Mouse (Mus musculus) embryonic fibroblast, embryonic 13.5 days (primary cell): ENCODE measurements around the gene Efemp1. TPM values are rescaled to one million over a fixed set of nuclear protein-coding genes. Genes with fewer than 3 reads are reported as not detected.

Source experiments
- H3K27ac ChIP-seq: 2 replicates; pipeline ENCODE4 v1.5.1; 2012; ENCODE audit warnings: low read length, control low read depth, inconsistent platforms; ENCODE audit not compliant: insufficient read depth
- H3K4me1 ChIP-seq: 2 replicates; pipeline ENCODE4 v1.6.1; 2011; ENCODE audit warnings: low read length; ENCODE audit not compliant: control insufficient read depth, insufficient read depth
- H3K4me3 ChIP-seq: 2 replicates; pipeline ENCODE4 v1.5.1; 2011; ENCODE audit warnings: mild to moderate bottlenecking, control low read depth, low read length; ENCODE audit not compliant: insufficient read depth
- CTCF ChIP-seq: IDR thresholded peaks from 2 replicates; pipeline ENCODE4 v1.5.1; 2011; ENCODE audit warnings: mild to moderate bottlenecking, control low read depth, low read length, moderate library complexity, borderline replicate concordance; ENCODE audit not compliant: insufficient read depth
- POLR2A ChIP-seq: IDR thresholded peaks from 2 replicates; pipeline ENCODE4 v1.6.1; 2011; ENCODE audit warnings: low read depth, mild to moderate bottlenecking, control low read depth, low read length, moderate library complexity
- polyA plus RNA-seq: library from polyadenylated mRNA; stranded (reverse); fragments of >200 nt; gene quantifications from 2 replicates; pipeline ENCODE4 v1.2.4, GENCODE M21; 2011; ENCODE audit warnings: low read depth; ENCODE audit not compliant: missing spikeins, insufficient read length

Efemp1 gene
- polyA plus RNA-seq: 79.5 and 103 TPM in 2 replicates

GRCm38 (mm10) chr11:28853102-28853800 is at the start of gene Efemp1:
Gene Efemp1 (plus strand): TSS chr11:28853204.
- TF ChIP-seq POLR2A (peak; percentile 61), CTCF (no peak)
- Histone ChIP-seq H3K4me1 (peaks cover 18% of the 10 kb centered on the region), H3K4me3 (peak within 1 kb of the TSS; percentile 54), H3K27ac (peak within 1 kb of the TSS; percentile 36; the same call in 1 of the 2 replicates)

- Histone ChIP-seq H3K4me3 (no peak overlapping the region), H3K4me1 (peaks cover 4% of the 10 kb centered on the region), H3K27ac (no peak overlapping the region)
- no peak for TF ChIP-seq CTCF
- TF ChIP-seq POLR2A: no peak
Measured at GRCm38 (mm10) chr11:28808685-28809084, 44.3 kb upstream of the Efemp1 start.

- Histone ChIP-seq H3K4me3 (no peak overlapping the region), H3K4me1 (peaks cover 4% of the 10 kb centered on the region), H3K27ac (no peak overlapping the region; the same call in 1 of the 2 replicates)
- TF ChIP-seq CTCF (no peak), POLR2A (no peak)
Measured at GRCm38 (mm10) chr11:28811874-28812273, 41.1 kb upstream of the Efemp1 start.

GRCm38 (mm10) chr11:28812564-28812963 is 40.4 kb upstream of the Efemp1 start:
- no peak overlapping the region for H3K4me3 ChIP-seq
- peak overlapping the region; percentile 65 for H3K27ac ChIP-seq
- TF ChIP-seq CTCF (no peak), POLR2A (no peak)
- H3K4me1 ChIP-seq: peaks cover 4% of the 10 kb centered on the region

GRCm38 (mm10) chr11:28817405-28817804 is 35.6 kb upstream of the Efemp1 start:
- Histone ChIP-seq H3K4me3 (no peak overlapping the region), H3K4me1 (peaks cover 4% of the 10 kb centered on the region), H3K27ac (no peak overlapping the region)
- TF ChIP-seq POLR2A (no peak), CTCF (no peak)

GRCm38 (mm10) chr11:28826950-28827349 is 26.1 kb upstream of the Efemp1 start:
- Histone ChIP-seq H3K4me1 (peaks cover 4% of the 10 kb centered on the region; the same call in 1 of the 2 replicates), H3K27ac (no peak overlapping the region), H3K4me3 (no peak overlapping the region)
- no peak for TF ChIP-seq POLR2A
- no peak for TF ChIP-seq CTCF

- H3K27ac ChIP-seq: peak overlapping the region; percentile 58
- H3K4me3 ChIP-seq: no peak overlapping the region
- peaks cover 7% of the 10 kb centered on the region for H3K4me1 ChIP-seq
- TF ChIP-seq POLR2A (no peak), CTCF (no peak)
Measured at GRCm38 (mm10) chr11:28833809-28834208, 19.2 kb upstream of the Efemp1 start.

- no peak for TF ChIP-seq CTCF
- no peak for TF ChIP-seq POLR2A
- 0 out of 2 replicates have a peak overlapping the region, but pooled peaks have one; percentile 42 for H3K27ac ChIP-seq
- no peak overlapping the region for H3K4me3 ChIP-seq
- peaks cover 7% of the 10 kb centered on the region for H3K4me1 ChIP-seq
Measured at GRCm38 (mm10) chr11:28835141-28835540, 17.9 kb upstream of the Efemp1 start.

- no peak overlapping the region for H3K4me3 ChIP-seq
- TF ChIP-seq CTCF: no peak
- H3K4me1 ChIP-seq: peaks cover 18% of the 10 kb centered on the region
- H3K27ac ChIP-seq: no peak overlapping the region
Measured at GRCm38 (mm10) chr11:28849841-28850240, 3.2 kb upstream of the Efemp1 start.

GRCm38 (mm10) chr11:28851645-28852044 is 1.4 kb upstream of the Efemp1 start:
- TF ChIP-seq POLR2A: no peak
- peaks cover 18% of the 10 kb centered on the region for H3K4me1 ChIP-seq
- H3K4me3 ChIP-seq: no peak overlapping the region
- peak overlapping the region; percentile 36; the same call in 1 of the 2 replicates for H3K27ac ChIP-seq
